Mouse (Mus musculus) spleen, adult 18-20 months (tissue): ENCODE measurements around the gene Zswim7.

Experiments used
- DNase-seq, 2 experiments: peaks; one replicate each; pipeline ENCODE4 v3.0.0; 2022; ENCODE audit warnings: mixed read lengths in 2 of 2

The Zswim7 gene

GRCm38 (mm10) chr11:62251047-62251446 is 30.1 kb downstream of the Zswim7 start:
- no peak for DNase-seq

- peak in 1 of 2 experiments; percentile 16 for DNase-seq
Measured at GRCm38 (mm10) chr11:62249266-62250037, 31.7 kb downstream of the Zswim7 start.

- DNase-seq = peak in 1 of 2 experiments; percentile 51
Measured at GRCm38 (mm10) chr11:62248401-62249244, 32.6 kb downstream of the Zswim7 start, which contains the start of gene Adora2b. TSS of gene Adora2b (plus strand) at chr11:62248984.

GRCm38 (mm10) chr11:62247759-62248400 is 33.3 kb downstream of the Zswim7 start:
- no peak for DNase-seq

- DNase-seq = no peak
Measured at GRCm38 (mm10) chr11:62244471-62244870, 36.7 kb downstream of the Zswim7 start.

GRCm38 (mm10) chr11:62243871-62244270 is 37.3 kb downstream of the Zswim7 start:
- DNase-seq = no peak

GRCm38 (mm10) chr11:62240631-62241261 is 40.4 kb downstream of the Zswim7 start:
- DNase-seq = no peak

GRCm38 (mm10) chr11:62224797-62225196 is 56.4 kb downstream of the Zswim7 start:
- no peak for DNase-seq

GRCm38 (mm10) chr11:62223962-62224361 is 57.2 kb downstream of the Zswim7 start:
- DNase-seq = no peak

- DNase-seq = no peak
Measured at GRCm38 (mm10) chr11:62223416-62223815, 57.8 kb downstream of the Zswim7 start.

- DNase-seq = no peak
Measured at GRCm38 (mm10) chr11:62220756-62221510, 60.2 kb downstream of the Zswim7 start.

GRCm38 (mm10) chr11:62217751-62218150 is 63.4 kb downstream of the Zswim7 start:
- no peak for DNase-seq
